Mouse (Mus musculus): Measurements from ENCODE around the gene Lamc1. TPM values are rescaled to one million over a fixed set of nuclear protein-coding genes. Genes with fewer than 3 reads are reported as not detected.
A peak's percentile ranks its signal among the peaks of the same experiment; 100 is the strongest.
"Not testable (repeated sequence)": the region's sequence is repeated elsewhere in the genome, so short reads cannot be mapped to it uniquely, and the experiment has no call there.

Lamc1 gene
- polyA plus RNA-seq, 1 experiment from 2014 or later, result 87.6 TPM

GRCm38 (mm10) chr1:153345002-153345401 lies 12.4 kb upstream of the Lamc1 start:
- Histone ChIP-seq H3K36me3 (ENCODE audit: control insufficient read depth, insufficient read depth, low read length) (no peaks in the 10 kb centered on the region), H3K4me2 (no peak overlapping the region), H3K9ac (ENCODE audit: low read depth, low read length) (no peak overlapping the region), H3K9me3 (replicated peaks; ENCODE audit: control insufficient read depth, low read length) (no peaks in the 10 kb centered on the region), H3K4me1 (ENCODE audit: control insufficient read depth, insufficient read depth, low read length) (no peaks in the 10 kb centered on the region), H3K27ac (ENCODE audit: low read depth, low read length) (no peak overlapping the region), H3K27me3 (ENCODE audit: control insufficient read depth, insufficient read depth, low read length) (no peaks in the 10 kb centered on the region), H3K4me3 (ENCODE audit: low read depth, low read length) (no peak overlapping the region)
- ATAC-seq (replicated peaks; ENCODE audit: insufficient number of reproducible peaks, low FRiP score, low TSS enrichment), result no peak
- WGBS (ENCODE audit: insufficient replicate concordance), result 71% methylated on average over 2 of the region's 2 CpGs

GRCm38 (mm10) chr1:153335451-153335850 lies 2.9 kb upstream of the Lamc1 start:
- not testable (repeated sequence) for H3K4me3 ChIP-seq (ENCODE audit: low read depth, low read length); H3K27me3 ChIP-seq (ENCODE audit: control insufficient read depth, insufficient read depth, low read length); ATAC-seq (replicated peaks; ENCODE audit: insufficient number of reproducible peaks, low FRiP score, low TSS enrichment); H3K9me3 ChIP-seq (replicated peaks; ENCODE audit: control insufficient read depth, low read length); H3K36me3 ChIP-seq (ENCODE audit: control insufficient read depth, insufficient read depth, low read length); H3K4me2 ChIP-seq; H3K9ac ChIP-seq (ENCODE audit: low read depth, low read length); H3K27ac ChIP-seq (ENCODE audit: low read depth, low read length); H3K4me1 ChIP-seq (ENCODE audit: control insufficient read depth, insufficient read depth, low read length)
- 90% methylated on average over 10 of the region's 10 CpGs for WGBS (ENCODE audit: insufficient replicate concordance)

- peaks cover 9% of the 10 kb centered on the region for H3K4me1 ChIP-seq (ENCODE audit: control insufficient read depth, insufficient read depth, low read length)
- ATAC-seq (replicated peaks; ENCODE audit: insufficient number of reproducible peaks, low FRiP score, low TSS enrichment), result peak; percentile 31; the same call in 1 of the 2 replicates
- H3K27ac ChIP-seq (ENCODE audit: low read depth, low read length), result peak overlapping the region; percentile 94
- H3K4me2 ChIP-seq, result peak overlapping the region; percentile 76
- peak overlapping the region; percentile 97 for H3K9ac ChIP-seq (ENCODE audit: low read depth, low read length)
- no peaks in the 10 kb centered on the region for H3K9me3 ChIP-seq (replicated peaks; ENCODE audit: control insufficient read depth, low read length)
- 3% methylated on average over 22 of the region's 22 CpGs for WGBS (ENCODE audit: insufficient replicate concordance)
- H3K27me3 ChIP-seq (ENCODE audit: control insufficient read depth, insufficient read depth, low read length), result no peaks in the 10 kb centered on the region
- H3K36me3 ChIP-seq (ENCODE audit: control insufficient read depth, insufficient read depth, low read length), result no peaks in the 10 kb centered on the region
- peak overlapping the region; percentile 97 for H3K4me3 ChIP-seq (ENCODE audit: low read depth, low read length)
These were observed 923 bp upstream of the Lamc1 start for GRCm38 (mm10) chr1:153333296-153334121.

GRCm38 (mm10) chr1:153331796-153332443 lies 666 bp downstream of the Lamc1 start:
- H3K4me3 ChIP-seq (ENCODE audit: low read depth, low read length), result peak overlapping the region; percentile 97
- peak overlapping the region; percentile 76 for H3K4me2 ChIP-seq
- WGBS (ENCODE audit: insufficient replicate concordance), result under 1% methylated on average over 39 of the region's 42 CpGs
- H3K9ac ChIP-seq (ENCODE audit: low read depth, low read length), result peak overlapping the region; percentile 97
- ATAC-seq (replicated peaks; ENCODE audit: insufficient number of reproducible peaks, low FRiP score, low TSS enrichment), result no peak; the same call in 1 of the 2 replicates
- H3K27me3 ChIP-seq (ENCODE audit: control insufficient read depth, insufficient read depth, low read length), result no peaks in the 10 kb centered on the region
- H3K4me1 ChIP-seq (ENCODE audit: control insufficient read depth, insufficient read depth, low read length), result peaks cover 13% of the 10 kb centered on the region
- no peaks in the 10 kb centered on the region for H3K36me3 ChIP-seq (ENCODE audit: control insufficient read depth, insufficient read depth, low read length)
- peak overlapping the region; percentile 94 for H3K27ac ChIP-seq (ENCODE audit: low read depth, low read length)
- no peaks in the 10 kb centered on the region for H3K9me3 ChIP-seq (replicated peaks; ENCODE audit: control insufficient read depth, low read length)

GRCm38 (mm10) chr1:153331206-153331605 lies 1.4 kb downstream of the Lamc1 start:
- no peaks in the 10 kb centered on the region for H3K27me3 ChIP-seq (ENCODE audit: control insufficient read depth, insufficient read depth, low read length)
- H3K36me3 ChIP-seq (ENCODE audit: control insufficient read depth, insufficient read depth, low read length), result no peaks in the 10 kb centered on the region
- H3K9ac ChIP-seq (ENCODE audit: low read depth, low read length), result peak overlapping the region; percentile 97
- ATAC-seq (replicated peaks; ENCODE audit: insufficient number of reproducible peaks, low FRiP score, low TSS enrichment), result no peak
- H3K9me3 ChIP-seq (replicated peaks; ENCODE audit: control insufficient read depth, low read length), result no peaks in the 10 kb centered on the region
- WGBS (ENCODE audit: insufficient replicate concordance), result 2% methylated on average over 4 of the region's 4 CpGs
- H3K4me1 ChIP-seq (ENCODE audit: control insufficient read depth, insufficient read depth, low read length), result peaks cover 16% of the 10 kb centered on the region
- 0 out of 2 replicates have a peak overlapping the region, but pooled peaks have one; percentile 94 for H3K27ac ChIP-seq (ENCODE audit: low read depth, low read length)
- peak overlapping the region; percentile 97 for H3K4me3 ChIP-seq (ENCODE audit: low read depth, low read length)
- H3K4me2 ChIP-seq, result peak overlapping the region; percentile 76

GRCm38 (mm10) chr1:153329306-153329705 lies 3.3 kb downstream of the Lamc1 start:
- no peak overlapping the region for H3K4me3 ChIP-seq (ENCODE audit: low read depth, low read length)
- H3K9me3 ChIP-seq (replicated peaks; ENCODE audit: control insufficient read depth, low read length), result no peaks in the 10 kb centered on the region
- no peaks in the 10 kb centered on the region for H3K27me3 ChIP-seq (ENCODE audit: control insufficient read depth, insufficient read depth, low read length)
- peaks cover 23% of the 10 kb centered on the region for H3K4me1 ChIP-seq (ENCODE audit: control insufficient read depth, insufficient read depth, low read length)
- H3K9ac ChIP-seq (ENCODE audit: low read depth, low read length), result no peak overlapping the region
- 80% methylated on average over 6 of the region's 6 CpGs for WGBS (ENCODE audit: insufficient replicate concordance)
- peaks cover 1% of the 10 kb centered on the region; the same call in 1 of the 2 replicates for H3K36me3 ChIP-seq (ENCODE audit: control insufficient read depth, insufficient read depth, low read length)
- peak overlapping the region; percentile 76; the same call in 1 of the 2 replicates for H3K4me2 ChIP-seq
- no peak for ATAC-seq (replicated peaks; ENCODE audit: insufficient number of reproducible peaks, low FRiP score, low TSS enrichment)
- H3K27ac ChIP-seq (ENCODE audit: low read depth, low read length), result no peak overlapping the region

- H3K4me3 ChIP-seq (ENCODE audit: low read depth, low read length), result no peak overlapping the region
- H3K4me2 ChIP-seq, result no peak overlapping the region
- no peak for ATAC-seq (replicated peaks; ENCODE audit: insufficient number of reproducible peaks, low FRiP score, low TSS enrichment)
- no peak overlapping the region for H3K9ac ChIP-seq (ENCODE audit: low read depth, low read length)
- no peaks in the 10 kb centered on the region for H3K27me3 ChIP-seq (ENCODE audit: control insufficient read depth, insufficient read depth, low read length)
- H3K4me1 ChIP-seq (ENCODE audit: control insufficient read depth, insufficient read depth, low read length), result peaks cover 39% of the 10 kb centered on the region
- H3K27ac ChIP-seq (ENCODE audit: low read depth, low read length), result no peak overlapping the region
- H3K36me3 ChIP-seq (ENCODE audit: control insufficient read depth, insufficient read depth, low read length), result peaks cover 7% of the 10 kb centered on the region; the same call in 1 of the 2 replicates
- no peaks in the 10 kb centered on the region for H3K9me3 ChIP-seq (replicated peaks; ENCODE audit: control insufficient read depth, low read length)
- WGBS (ENCODE audit: insufficient replicate concordance), result 86% methylated on average over 4 of the region's 4 CpGs
These were observed 5.5 kb downstream of the Lamc1 start for GRCm38 (mm10) chr1:153327063-153327462.

GRCm38 (mm10) chr1:153326226-153326625 lies 6.4 kb downstream of the Lamc1 start:
- WGBS (ENCODE audit: insufficient replicate concordance), result 62% methylated on average over 7 of the region's 7 CpGs
- Histone ChIP-seq H3K4me1 (ENCODE audit: control insufficient read depth, insufficient read depth, low read length) (peaks cover 48% of the 10 kb centered on the region), H3K9ac (ENCODE audit: low read depth, low read length) (no peak overlapping the region), H3K4me3 (ENCODE audit: low read depth, low read length) (no peak overlapping the region), H3K36me3 (ENCODE audit: control insufficient read depth, insufficient read depth, low read length) (peaks cover 7% of the 10 kb centered on the region; the same call in 1 of the 2 replicates), H3K9me3 (replicated peaks; ENCODE audit: control insufficient read depth, low read length) (no peaks in the 10 kb centered on the region), H3K27me3 (ENCODE audit: control insufficient read depth, insufficient read depth, low read length) (no peaks in the 10 kb centered on the region), H3K4me2 (no peak overlapping the region; the same call in 1 of the 2 replicates), H3K27ac (ENCODE audit: low read depth, low read length) (peak overlapping the region; percentile 65)
- ATAC-seq (replicated peaks; ENCODE audit: insufficient number of reproducible peaks, low FRiP score, low TSS enrichment), result no peak
